Mouse (Mus musculus) effector memory CD4-positive, alpha-beta T cell, adult 5 months (primary cell): ENCODE data around the gene Krt31. TPM values are rescaled to one million over a fixed set of nuclear protein-coding genes. Genes with fewer than 3 reads are reported as not detected.

Source experiments
- polyA plus RNA-seq: library from polyadenylated mRNA; unstranded; fragments of 100-300 nt; shearing (Covaris generic); gene quantifications from one replicate; pipeline ENCODE4 v1.2.1, GENCODE M21; 2017

Krt31 gene
- not detected for polyA plus RNA-seq

GRCm38 (mm10) chr11:100050451-100050850 is at the start of gene Krt31:
Gene Krt31, minus strand, starts transcription at chr11:100050551.

GRCm38 (mm10) chr11:100096141-100096540 is 45.8 kb upstream of the Krt31 start, which contains the start of gene Krt35:
Gene Krt35, minus strand, starts transcription at chr11:100096241.

DNA sequence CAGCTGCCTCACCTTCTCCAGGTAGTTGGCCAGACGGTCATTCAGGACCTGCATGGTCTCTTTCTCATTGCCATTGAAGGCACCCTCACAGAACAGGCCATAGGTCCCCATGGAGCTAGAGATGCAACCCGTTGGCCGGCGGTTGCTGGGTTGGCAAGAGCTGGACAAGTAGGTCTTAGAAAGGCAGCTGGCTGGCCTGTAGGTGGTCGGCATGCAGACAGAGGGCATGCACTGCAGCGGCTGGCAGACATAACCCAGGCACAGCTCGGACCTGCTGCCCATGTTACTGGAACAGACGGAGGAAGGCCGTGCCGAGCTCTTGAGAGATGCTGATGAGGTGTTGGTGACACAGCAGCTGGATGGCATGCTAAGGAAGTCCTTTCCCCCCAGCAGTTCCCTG is 37.5 kb upstream of the Krt31 start, which contains the start of gene Krt32:
TSS of gene Krt32 (minus strand) at position 366 of the 400 bp plus-strand sequence.

DNA sequence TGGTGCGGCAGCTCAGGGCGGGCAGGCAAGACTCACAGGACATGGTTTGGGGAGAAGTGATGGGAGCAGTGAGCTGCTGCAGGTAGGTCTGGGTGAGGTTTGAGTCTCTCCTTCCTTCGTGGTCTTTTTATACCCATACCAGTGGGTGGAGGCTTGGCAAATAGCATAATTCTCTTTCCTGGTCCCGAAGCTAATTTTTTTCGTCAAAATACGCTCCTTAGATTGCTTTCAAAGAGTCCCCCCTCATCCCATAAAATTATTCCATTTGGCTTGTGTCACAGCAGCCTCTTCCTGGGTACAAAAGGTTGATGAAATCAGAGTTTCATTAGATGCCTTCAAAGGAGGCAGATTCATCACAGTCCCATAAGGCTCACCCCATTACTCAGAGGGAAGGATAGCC is 8.9 kb downstream of the Krt31 start, which contains the start of gene Krt34:
TSS of gene Krt34 (minus strand) at position 101 of the 400 bp plus-strand sequence.

GRCm38 (mm10) chr11:100029768-100030167 is 20.6 kb downstream of the Krt31 start, which contains the start of gene Krt33b:
Gene Krt33b, minus strand, starts transcription at chr11:100029868.

GRCm38 (mm10) chr11:100016112-100016511 is 34.2 kb downstream of the Krt31 start, which contains the start of gene Krt33a:
Gene Krt33a, minus strand, starts transcription at chr11:100016212.

Other genes with a start within 250 kb of the Krt31 start
- gene Gm11554, start 246.1 kb downstream of the Krt31 start, polyA plus RNA-seq, result not detected
- gene Krtap4-13, start 240.7 kb downstream of the Krt31 start, polyA plus RNA-seq, result not detected
- gene Gm11564, start 234.9 kb downstream of the Krt31 start, polyA plus RNA-seq, result not detected
- gene 2300003K06Rik, start 212.5 kb downstream of the Krt31 start, polyA plus RNA-seq, result not detected
- not detected for gene Krtap4-16, start 198.9 kb downstream of the Krt31 start, polyA plus RNA-seq
- gene Gm11568, start 192.6 kb downstream of the Krt31 start, polyA plus RNA-seq, result not detected
- gene Gm11559, start 186.1 kb downstream of the Krt31 start, polyA plus RNA-seq, result not detected
- gene Krtap9-1, start 177.2 kb downstream of the Krt31 start, polyA plus RNA-seq, result not detected
- not detected for gene Gm11567, start 171.4 kb downstream of the Krt31 start, polyA plus RNA-seq
- gene Krtap31-1, start 142.6 kb downstream of the Krt31 start, polyA plus RNA-seq, result not detected
- gene Gm11565, start 135.8 kb downstream of the Krt31 start, polyA plus RNA-seq, result not detected
- gene Krtap31-2, start 114.3 kb downstream of the Krt31 start, polyA plus RNA-seq, result not detected
- gene Krtap9-5, start 102.1 kb downstream of the Krt31 start, polyA plus RNA-seq, result not detected
- gene Krtap29-1, start 71.5 kb downstream of the Krt31 start, polyA plus RNA-seq, result not detected
- gene Krtap16-1, start 64.0 kb downstream of the Krt31 start, polyA plus RNA-seq, result not detected
- not detected for gene Krtap17-1, start 56.6 kb downstream of the Krt31 start, polyA plus RNA-seq
- gene Krt33a, start 34.3 kb downstream of the Krt31 start, polyA plus RNA-seq, result not detected
- gene Krt33b, start 20.7 kb downstream of the Krt31 start, polyA plus RNA-seq, result not detected
- gene Krt34, start 9.0 kb downstream of the Krt31 start, polyA plus RNA-seq, result not detected
- gene Krt32, start 37.7 kb upstream of the Krt31 start, polyA plus RNA-seq, result not detected
- gene Krt35, start 45.7 kb upstream of the Krt31 start, polyA plus RNA-seq, result not detected
- gene Krt36, start 55.1 kb upstream of the Krt31 start, polyA plus RNA-seq, result not detected
- not detected for gene Krt13, start 71.0 kb upstream of the Krt31 start, polyA plus RNA-seq
- gene Krt15, start 85.4 kb upstream of the Krt31 start, polyA plus RNA-seq, result not detected
- gene Krt19, start 98.1 kb upstream of the Krt31 start, polyA plus RNA-seq, result not detected
- gene Krt9, start 142.7 kb upstream of the Krt31 start, polyA plus RNA-seq, result not detected
- not detected for gene Krt14, start 157.0 kb upstream of the Krt31 start, polyA plus RNA-seq
- gene Krt16, start 198.4 kb upstream of the Krt31 start, polyA plus RNA-seq, result not detected
- gene Krt17, start 210.5 kb upstream of the Krt31 start, polyA plus RNA-seq, result 0.24 TPM
- not detected for gene Krt42, start 219.3 kb upstream of the Krt31 start, polyA plus RNA-seq